4 mouse cellular contexts compared by ENCODE assay signal in genomic region chr13:100349510-100350173, GRCm38 (mm10). TPM values are rescaled to one million over a fixed set of nuclear protein-coding genes. Genes with fewer than 3 reads are reported as not detected.
DNase-seq lines count a peak whose midpoint lies in the region; ATAC-seq and TF ChIP-seq lines count a peak whose summit lies in the region.
"Not testable (repeated sequence)": the region's sequence is repeated elsewhere in the genome, so short reads cannot be mapped to it uniquely, and the experiment has no call there.

No protein-coding gene starts in this region.

- not testable (repeated sequence) for H3K4me2 ChIP-seq in intestine, embryonic 14.5 days (ENCODE audit: low read length); intestine, embryonic 15.5 days (replicated peaks); intestine, embryonic 16.5 days (ENCODE audit: low read depth, low read length); intestine, postnatal 0 days (replicated peaks; ENCODE audit: low read depth)

- not testable (repeated sequence) for H3K27me3 ChIP-seq in intestine, embryonic 14.5 days (replicated peaks; ENCODE audit: control insufficient read depth, insufficient read depth, low read length); intestine, embryonic 15.5 days (replicated peaks); intestine, embryonic 16.5 days (replicated peaks; ENCODE audit: control insufficient read depth, insufficient read depth, low read length); intestine, postnatal 0 days (replicated peaks; ENCODE audit: control insufficient read depth, insufficient read depth, low read length)

- H3K4me3 ChIP-seq in intestine, embryonic 14.5 days (ENCODE audit: low read depth, low read length); intestine, embryonic 15.5 days (replicated peaks); intestine, embryonic 16.5 days (ENCODE audit: low read length); intestine, postnatal 0 days (ENCODE audit: low read depth, low read length): not testable (repeated sequence)

- DNase-seq in intestine, embryonic 14.5 days (ENCODE audit: low spot score) = not testable (repeated sequence)

- 0 out of 2 replicates have a peak, but pooled peaks have one; percentile 32 for ATAC-seq in intestine, embryonic 14.5 days (replicated peaks; ENCODE audit: low FRiP score, low TSS enrichment, low read depth)
- peak; percentile 70 for ATAC-seq in intestine, embryonic 15.5 days
- ATAC-seq in intestine, embryonic 16.5 days = peak; percentile 59
- ATAC-seq in intestine, postnatal 0 days = peak; percentile 59

- H3K4me1 ChIP-seq in intestine, embryonic 14.5 days (replicated peaks; ENCODE audit: control insufficient read depth, insufficient read depth, low read length); intestine, embryonic 15.5 days (replicated peaks); intestine, embryonic 16.5 days (ENCODE audit: control insufficient read depth, insufficient read depth, low read length); intestine, postnatal 0 days (replicated peaks; ENCODE audit: control insufficient read depth, insufficient read depth, low read length): not testable (repeated sequence)

- not testable (repeated sequence) for H3K9me3 ChIP-seq in intestine, embryonic 14.5 days (ENCODE audit: control insufficient read depth, low read length); intestine, embryonic 15.5 days; intestine, embryonic 16.5 days (ENCODE audit: control insufficient read depth, low read length); intestine, postnatal 0 days (ENCODE audit: control insufficient read depth)

- not testable (repeated sequence) for H3K9ac ChIP-seq in intestine, embryonic 14.5 days (ENCODE audit: low read length); intestine, embryonic 15.5 days; intestine, embryonic 16.5 days (ENCODE audit: low read depth, low read length); intestine, postnatal 0 days (ENCODE audit: low read depth, low read length)

- TF ChIP-seq CTCF in intestine, postnatal 0 days (IDR thresholded peaks at IDR 0.05; ENCODE audit: low read depth) = not testable (repeated sequence)

- 72% methylated on average over 1 of the region's 2 CpGs for WGBS in intestine, embryonic 14.5 days
- 71% methylated on average over 1 of the region's 2 CpGs for WGBS in intestine, embryonic 15.5 days
- 62% methylated on average over 1 of the region's 2 CpGs for whole genome bisulfite sequencing in intestine, embryonic 16.5 days
- 64% methylated on average over 1 of the region's 2 CpGs for WGBS in intestine, postnatal 0 days

- H3K36me3 ChIP-seq in intestine, embryonic 14.5 days (ENCODE audit: control insufficient read depth, insufficient read depth, low read length); intestine, embryonic 15.5 days; intestine, embryonic 16.5 days (ENCODE audit: control insufficient read depth, insufficient read depth, low read length); intestine, postnatal 0 days (ENCODE audit: control insufficient read depth, insufficient read depth): not testable (repeated sequence)

- H3K27ac ChIP-seq in intestine, embryonic 14.5 days (ENCODE audit: low read depth); intestine, embryonic 15.5 days; intestine, embryonic 16.5 days (ENCODE audit: low read length); intestine, postnatal 0 days (ENCODE audit: low read depth, low read length): not testable (repeated sequence)

RNA-seq across cellular contexts. Expression of gene Naip6, which starts 32.2 kb away (rescaled TPM):
- 5.1 and 5.3 TPM in 2 replicates for polyA plus RNA-seq in intestine, embryonic 14.5 days (2014; fragmentation: Nextera tagmentation; extraction: Ambion mirVana)
- 8.2 and 9.1 TPM in 2 replicates for polyA plus RNA-seq in intestine, embryonic 15.5 days (2015; fragmentation: Nextera tagmentation; extraction: Ambion mirVana)
- 11.7 and 15.3 TPM in 2 replicates for polyA plus RNA-seq in intestine, embryonic 16.5 days (2015; fragmentation: Nextera tagmentation; extraction: Ambion mirVana)
- polyA plus RNA-seq in intestine, postnatal 0 days (2015; fragmentation: Nextera tagmentation; extraction: Ambion mirVana) = 14.8 and 18.5 TPM in 2 replicates
